ENCODE assay signal across 18 mouse cellular contexts in genomic region chr3:53796933-53797332, GRCm38 (mm10). TPM values are rescaled to one million over a fixed set of nuclear protein-coding genes. Genes with fewer than 3 reads are reported as not detected.
"Had no signal": no experiment of that assay in that cellular context is flagged by ENCODE, and none has a peak within 500 bp of the region (broad histone marks: within the 10 kb centered on the region; RNA-seq: fewer than 3 reads in every experiment).

No protein-coding gene starts in this region.

- H3K27me3 ChIP-seq: liver, embryonic 15.5 days; neural tube, embryonic 12.5 days had no signal

- H3K4me2 ChIP-seq: liver, embryonic 11.5 days; liver, embryonic 15.5 days; neural tube, embryonic 12.5 days had no signal

- H3K9ac ChIP-seq: liver, embryonic 15.5 days; neural tube, embryonic 12.5 days had no signal

- ATAC-seq: lung, postnatal 0 days had no signal

- H3K36me3 ChIP-seq: limb, embryonic 10.5 days; liver, embryonic 15.5 days; neural tube, embryonic 12.5 days had no signal

- H3K9me3 ChIP-seq: limb, embryonic 10.5 days; liver, embryonic 15.5 days; neural tube, embryonic 12.5 days had no signal

- H3K27ac ChIP-seq: layer of hippocampus, adult 2 months; limb, embryonic 10.5 days; liver, embryonic 15.5 days; neural tube, embryonic 12.5 days had no signal

- DNase-seq: kidney, postnatal 10 days; kidney, postnatal 4 days; lung, adult 2 months; lung, postnatal 36 days; midbrain, embryonic 14.5 days; right cerebral cortex, postnatal 4 days; spleen, adult 18-20 months; thymus, adult 2 months; thymus, postnatal 25 days had no signal

- H3K4me3 ChIP-seq: layer of hippocampus, adult 2 months; limb, embryonic 10.5 days; liver, embryonic 15.5 days; neural tube, embryonic 12.5 days had no signal

- H3K4me1 ChIP-seq: limb, embryonic 10.5 days; liver, embryonic 15.5 days; neural tube, embryonic 12.5 days had no signal

RNA-seq across cellular contexts. Expression of gene Gm10985, which starts 48.0 kb away (rescaled TPM):
- polyA plus RNA-seq: kidney, embryonic 14.5 days; limb, embryonic 10.5 days; limb, embryonic 14.5 days; liver, embryonic 11.5 days; liver, embryonic 15.5 days; lung, adult 2 months; lung, postnatal 0 days; midbrain, embryonic 14.5 days; neural tube, embryonic 12.5 days; stomach, embryonic 14.5 days; thymus, adult 2 months had no signal
